Mouse (Mus musculus): Measurements from ENCODE around the gene Pcsk1n.

DNA sequence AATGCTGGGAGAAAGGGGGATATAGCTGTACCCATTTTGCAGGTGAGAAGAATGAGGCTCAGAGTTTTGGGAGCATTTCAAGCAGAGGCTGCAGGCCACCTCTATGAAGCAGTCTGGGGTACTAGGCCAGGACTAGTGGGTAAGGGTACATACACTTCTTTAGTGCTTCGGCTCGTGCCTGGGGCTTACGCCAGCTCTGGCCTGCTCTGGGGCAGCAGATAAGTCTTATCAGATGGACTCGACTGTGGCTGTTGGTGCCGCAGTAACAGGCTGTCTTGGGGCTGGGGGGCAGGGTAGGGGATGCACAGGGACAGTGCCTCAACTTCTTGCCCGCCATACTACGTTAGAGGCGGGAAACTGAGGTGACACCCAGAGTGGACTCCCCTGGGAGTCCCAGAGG lies 48.6 kb downstream of the Pcsk1n start:
- no peak for TF ChIP-seq GATA1 (IDR thresholded peaks at IDR 0.05; ENCODE audit: borderline replicate concordance, low read length)
- no peak for TF ChIP-seq FLI1 (IDR thresholded peaks at IDR 0.05; ENCODE audit: low read length)
